In the genomic region with DNA sequence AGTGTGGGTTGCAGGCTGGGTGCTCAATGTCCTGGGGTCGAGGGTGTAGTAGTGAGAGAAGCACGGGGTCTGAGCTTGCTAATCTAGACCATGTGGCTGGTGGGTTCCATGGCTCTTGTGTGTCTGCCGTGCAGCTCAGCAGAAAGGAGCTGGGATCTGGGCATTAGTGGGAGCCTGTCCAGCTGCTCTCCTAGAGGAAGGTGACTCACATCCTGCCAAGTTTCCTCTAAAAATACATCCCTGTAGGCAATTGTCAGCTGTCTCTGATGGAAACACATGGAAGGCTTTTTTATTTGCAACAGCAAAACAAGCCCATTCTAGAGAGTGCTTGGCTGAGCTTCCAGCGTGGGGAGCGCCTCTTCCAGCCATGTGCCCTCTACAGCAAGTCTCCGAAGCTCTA, we compare ENCODE assay signal across 31 mouse cellular contexts. TPM values are rescaled to one million over a fixed set of nuclear protein-coding genes. Genes with fewer than 3 reads are reported as not detected.
"Had no signal": no experiment of that assay in that cellular context is flagged by ENCODE, and none has a peak within 500 bp of the region (broad histone marks: within the 10 kb centered on the region; RNA-seq: fewer than 3 reads in every experiment).

No protein-coding gene starts in this region.

RNA-seq across cellular contexts. Expression of a gene that starts 19.7 kb away (rescaled TPM):
- total RNA-seq: common myeloid progenitor, adult 5-6 weeks; granulocyte monocyte progenitor cell, adult 5-6 weeks had no signal
- polyA plus RNA-seq: embryonic facial prominence, embryonic 10.5 days; erythroblast, embryonic 14.5 days had no signal

RNA-seq across cellular contexts. Expression of a gene that starts 44.3 kb away (rescaled TPM):
- polyA plus RNA-seq: cortical plate, adult 2 months; heart, adult 2 months had no signal

RNA-seq across cellular contexts. Expression of a gene that starts 44.5 kb away (rescaled TPM):
- total RNA-seq: common myeloid progenitor, adult 5-6 weeks; gastrocnemius, adult 18-20 months; gastrocnemius, adult 2 months; gastrocnemius, adult 8-10 months; granulocyte monocyte progenitor cell, adult 5-6 weeks; heart, adult 18-20 months; heart, adult 2 months had no signal
- polyA plus RNA-seq: erythroblast, embryonic 14.5 days; heart, adult 2 months had no signal

RNA-seq across cellular contexts. Expression of a gene that starts 58.5 kb away (rescaled TPM):
- total RNA-seq: common myeloid progenitor, adult 5-6 weeks; forebrain, postnatal 0 days; gastrocnemius, adult 18-20 months; gastrocnemius, adult 2 months; gastrocnemius, adult 8-10 months; gastrocnemius, postnatal 10 days; gastrocnemius, postnatal 14 days; gastrocnemius, postnatal 25 days; gastrocnemius, postnatal 36 days; gastrocnemius, postnatal 4 days; granulocyte monocyte progenitor cell, adult 5-6 weeks; heart, adult 18-20 months; heart, adult 2 months; heart, adult 8-10 months had no signal
- polyA plus RNA-seq: cortical plate, adult 2 months; embryonic facial prominence, embryonic 10.5 days; embryonic facial prominence, embryonic 11.5 days; embryonic facial prominence, embryonic 12.5 days; embryonic facial prominence, embryonic 13.5 days; embryonic facial prominence, embryonic 14.5 days; embryonic facial prominence, embryonic 15.5 days; erythroblast, embryonic 14.5 days; forebrain, embryonic 10.5 days; forebrain, embryonic 11.5 days; forebrain, embryonic 12.5 days; forebrain, embryonic 13.5 days; forebrain, embryonic 14.5 days; forebrain, embryonic 15.5 days; forebrain, embryonic 16.5 days; forebrain, postnatal 0 days; frontal cortex, adult 2 months; gonadal fat pad, adult 2 months; heart, adult 2 months had no signal

RNA-seq across cellular contexts. Expression of a gene that starts 59.3 kb away (rescaled TPM):
- total RNA-seq: common myeloid progenitor, adult 5-6 weeks; forebrain, postnatal 0 days; gastrocnemius, adult 18-20 months; gastrocnemius, adult 2 months; gastrocnemius, adult 8-10 months; gastrocnemius, postnatal 10 days; gastrocnemius, postnatal 14 days; gastrocnemius, postnatal 25 days; gastrocnemius, postnatal 36 days; gastrocnemius, postnatal 4 days; granulocyte monocyte progenitor cell, adult 5-6 weeks; heart, adult 18-20 months; heart, adult 2 months; heart, adult 8-10 months had no signal
- polyA plus RNA-seq: cortical plate, adult 2 months; embryonic facial prominence, embryonic 10.5 days; embryonic facial prominence, embryonic 11.5 days; embryonic facial prominence, embryonic 12.5 days; embryonic facial prominence, embryonic 13.5 days; embryonic facial prominence, embryonic 14.5 days; embryonic facial prominence, embryonic 15.5 days; erythroblast, embryonic 14.5 days; forebrain, embryonic 10.5 days; forebrain, embryonic 11.5 days; forebrain, embryonic 12.5 days; forebrain, embryonic 13.5 days; forebrain, embryonic 14.5 days; forebrain, embryonic 15.5 days; forebrain, embryonic 16.5 days; forebrain, postnatal 0 days; frontal cortex, adult 2 months; gonadal fat pad, adult 2 months; heart, adult 2 months had no signal
